ENCODE assay signal across 24 mouse cellular contexts in genomic region chr11:121655807-121656511, GRCm38 (mm10). TPM values are rescaled to one million over a fixed set of nuclear protein-coding genes. Genes with fewer than 3 reads are reported as not detected.
DNase-seq lines count a peak whose midpoint lies in the region; ATAC-seq and TF ChIP-seq lines count a peak whose summit lies in the region.
"Had no signal": no experiment of that assay in that cellular context is flagged by ENCODE, and none has a peak within 500 bp of the region (broad histone marks: within the 10 kb centered on the region; RNA-seq: fewer than 3 reads in every experiment).

No protein-coding gene starts in this region.

- no peak for TF ChIP-seq POLR2A in heart, adult 2 months (IDR thresholded peaks at IDR 0.05; ENCODE audit: insufficient read depth, low read depth, low read length)

- no peaks in the 10 kb centered on the region for H3K27me3 ChIP-seq in heart, embryonic 10.5 days (ENCODE audit: insufficient read depth, poor library complexity, severe bottlenecking)
- H3K27me3 ChIP-seq in heart, adult 2 months (ENCODE audit: control insufficient read depth, insufficient read depth, low read length): no peaks in the 10 kb centered on the region
- H3K27me3 ChIP-seq: heart, embryonic 12.5 days; lung, embryonic 15.5 days; midbrain, embryonic 12.5 days had no signal

- no peak for TF ChIP-seq EP300 in heart, adult 2 months (IDR thresholded peaks at IDR 0.05; ENCODE audit: insufficient read depth, low read depth, low read length)

- H3K4me3 ChIP-seq in heart, embryonic 10.5 days: no peak overlapping the region
- H3K4me3 ChIP-seq in heart, adult 2 months: no peak overlapping the region
- H3K4me3 ChIP-seq: embryonic facial prominence, embryonic 10.5 days; forebrain, embryonic 10.5 days; heart, embryonic 12.5 days; left cerebral cortex, adult 2 months; lung, embryonic 15.5 days; midbrain, embryonic 12.5 days had no signal

- WGBS in heart, embryonic 10.5 days: 77% methylated on average over 6 of the region's 6 CpGs
- WGBS in heart, adult 2 months: 80% methylated on average over 6 of the region's 6 CpGs

- no peaks in the 10 kb centered on the region for H3K9me3 ChIP-seq in heart, embryonic 10.5 days
- H3K9me3 ChIP-seq: embryonic facial prominence, embryonic 10.5 days; forebrain, embryonic 10.5 days; heart, embryonic 12.5 days; lung, embryonic 15.5 days; midbrain, embryonic 12.5 days had no signal

- intact Hi-C loops in heart, adult 2 months (cut with DNase I): loop anchor here (5.0 kb wide), 1 partner anchor 86 kb away; no protein-coding TSS in a partner anchor

- H3K79me2 ChIP-seq in heart, adult 2 months (replicated peaks; ENCODE audit: control insufficient read depth, insufficient read depth, low read length): no peaks in the 10 kb centered on the region

- TF ChIP-seq CTCF in heart, adult 2 months (IDR thresholded peaks at IDR 0.05): no peak

- H3K36me3 ChIP-seq in heart, embryonic 10.5 days: peaks cover 18% of the 10 kb centered on the region
- H3K36me3 ChIP-seq in heart, adult 2 months (ENCODE audit: control insufficient read depth, insufficient read depth, low read length): peaks cover 2% of the 10 kb centered on the region; the same call in 1 of the 2 replicates
- H3K36me3 ChIP-seq: lung, embryonic 15.5 days had no signal

- no peak overlapping the region for H3K27ac ChIP-seq in heart, embryonic 10.5 days
- H3K27ac ChIP-seq in heart, adult 2 months: no peak overlapping the region
- H3K27ac ChIP-seq: embryonic facial prominence, embryonic 10.5 days; forebrain, embryonic 10.5 days; liver, embryonic 14.5 days; lung, embryonic 15.5 days; midbrain, embryonic 12.5 days had no signal

- 0 out of 2 replicates have a peak, but pooled peaks have one; percentile 20 for ATAC-seq in erythroblast, adult 5-6 weeks (replicated peaks; ENCODE audit: low FRiP score, poor library complexity, severe bottlenecking)
- peak; percentile 86 for ATAC-seq in megakaryocyte progenitor cell, adult 5-6 weeks (replicated peaks; ENCODE audit: poor library complexity)
- ATAC-seq: forebrain, postnatal 0 days had no signal

- H3K4me1 ChIP-seq in heart, embryonic 10.5 days: peaks cover 6% of the 10 kb centered on the region; the same call in 1 of the 2 replicates
- H3K4me1 ChIP-seq in heart, adult 2 months (ENCODE audit: control insufficient read depth, insufficient read depth, low read length): peaks cover 12% of the 10 kb centered on the region
- H3K4me1 ChIP-seq: forebrain, embryonic 10.5 days; lung, embryonic 15.5 days; midbrain, embryonic 12.5 days had no signal

- H3K9ac ChIP-seq in heart, adult 2 months (ENCODE audit: low read depth, low read length): no peak overlapping the region
- H3K9ac ChIP-seq: forebrain, postnatal 0 days; heart, embryonic 12.5 days; liver, embryonic 14.5 days; lung, embryonic 15.5 days; midbrain, embryonic 12.5 days had no signal

- DNase-seq in heart, embryonic 10.5 days (ENCODE audit: low spot score): peak; percentile 61
- no peak for DNase-seq in heart, adult 2 months
- DNase-seq in CD4-positive, CD25-positive, alpha-beta regulatory T cell, adult 2 months (ENCODE audit: low read depth, low spot score): peak; percentile 21
- DNase-seq in retina, embryonic 14.5 days (ENCODE audit: low spot score): no peak
- no peak for DNase-seq in right cerebral cortex, postnatal 25 days
- DNase-seq: adrenal gland, postnatal 36 days; cerebellum, adult 9-10 months; forebrain, postnatal 0 days; gastrocnemius, postnatal 25 days; heart, postnatal 10 days; kidney, adult 8-10 months; kidney, postnatal 10 days; lung, postnatal 4 days; right cerebral cortex, postnatal 14 days; spleen, adult 18-20 months had no signal

RNA-seq across cellular contexts. Expression of gene B3gntl1, which starts 17.0 kb away (rescaled TPM):
- polyA plus RNA-seq in heart, embryonic 10.5 days (2016; fragmentation: Nextera tagmentation; extraction: Ambion mirVana): 7.4 and 9.7 TPM in 2 replicates
- 1 to 10 TPM; 3.8 to 4.8 TPM for total RNA-seq in heart, adult 2 months (2021)
- polyA plus RNA-seq in heart, adult 2 months (2012; rRNA removed): 5.9 and 7.4 TPM in 2 replicates
- total RNA-seq in erythroblast, adult 5-6 weeks (2015; ENCODE audit: low replicate concordance): 0.63 and 0.77 TPM in 2 replicates
- 0.84 and 1.9 TPM in 2 replicates for total RNA-seq in erythroblast, adult 5-6 weeks (2017; ENCODE audit: low replicate concordance)
- 3.2 and 6.6 TPM in 2 replicates for total RNA-seq in megakaryocyte progenitor cell, adult 5-6 weeks (2015)
- total RNA-seq in megakaryocyte progenitor cell, adult 5-6 weeks (2017): 8.0 and 8.6 TPM in 2 replicates

RNA-seq across cellular contexts. Expression of gene Metrnl, which starts 45.4 kb away (rescaled TPM):
- 6.3 and 6.4 TPM in 2 replicates for polyA plus RNA-seq in heart, embryonic 10.5 days (2016; fragmentation: Nextera tagmentation; extraction: Ambion mirVana)
- 10 to 100 TPM; 18.0 to 21.2 TPM for total RNA-seq in heart, adult 2 months (2021)
- 20.4 and 27.1 TPM in 2 replicates for polyA plus RNA-seq in heart, adult 2 months (2012; rRNA removed)
- 2.3 and 10.9 TPM in 2 replicates for total RNA-seq in erythroblast, adult 5-6 weeks (2015; ENCODE audit: low replicate concordance)
- total RNA-seq in erythroblast, adult 5-6 weeks (2017; ENCODE audit: low replicate concordance): 2.3 and 4.2 TPM in 2 replicates
- total RNA-seq in megakaryocyte progenitor cell, adult 5-6 weeks (2015): 1.3 and 1.7 TPM in 2 replicates
- 0.87 and 0.91 TPM in 2 replicates for total RNA-seq in megakaryocyte progenitor cell, adult 5-6 weeks (2017)

Comparison
In these comparisons a context has a peak if more than half of its experiments do, and no peak if none do; other contexts are left out.
1. DNase-seq: peak in heart, embryonic 10.5 days (single experiment) and CD4-positive, CD25-positive, alpha-beta regulatory T cell, adult 2 months (single experiment); none in heart, adult 2 months (0 of 2), retina, embryonic 14.5 days (single experiment) and right cerebral cortex, postnatal 25 days (single experiment).